Mouse (Mus musculus) adrenal gland, adult 2 months (tissue): ENCODE measurements at regions not wholly inside any gene's neighbourhood (a gene's known extent, or its start where the extent isn't known, plus 50 kb on each side); places are given as distances from the start of the nearest gene placed in this dataset.
"Not testable (repeated sequence)": the region's sequence is repeated elsewhere in the genome, so short reads cannot be mapped to it uniquely, and the experiment has no call there.

Experiments
- DNase-seq: peaks from one replicate; pipeline ENCODE4 v3.0.0; 2021

GRCm38 (mm10) chr1:107677404-107677803 is 87.6 kb downstream of the Serpinb8 start:
- DNase-seq: no peak

DNA sequence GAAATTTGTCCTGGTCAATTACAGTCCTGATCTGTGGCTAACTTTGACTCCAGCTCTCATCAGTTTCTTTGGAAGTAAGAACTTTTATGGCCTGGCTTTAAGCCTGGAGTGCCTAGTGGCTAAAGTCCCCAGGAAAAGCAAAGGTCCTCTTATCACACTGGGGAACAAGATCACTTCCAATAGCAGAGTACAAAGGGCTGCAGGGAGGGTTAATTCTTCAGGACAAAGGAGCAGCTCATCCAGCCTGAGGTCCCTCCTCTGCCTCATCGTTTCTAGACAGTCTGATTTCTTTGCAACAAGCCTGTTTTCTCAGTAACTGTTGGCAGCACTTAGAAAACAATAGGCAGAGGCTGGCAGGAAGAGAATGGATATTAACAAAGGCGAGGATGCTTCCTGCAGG is 107.1 kb downstream of the Serpinb8 start:
- no peak for DNase-seq

DNA sequence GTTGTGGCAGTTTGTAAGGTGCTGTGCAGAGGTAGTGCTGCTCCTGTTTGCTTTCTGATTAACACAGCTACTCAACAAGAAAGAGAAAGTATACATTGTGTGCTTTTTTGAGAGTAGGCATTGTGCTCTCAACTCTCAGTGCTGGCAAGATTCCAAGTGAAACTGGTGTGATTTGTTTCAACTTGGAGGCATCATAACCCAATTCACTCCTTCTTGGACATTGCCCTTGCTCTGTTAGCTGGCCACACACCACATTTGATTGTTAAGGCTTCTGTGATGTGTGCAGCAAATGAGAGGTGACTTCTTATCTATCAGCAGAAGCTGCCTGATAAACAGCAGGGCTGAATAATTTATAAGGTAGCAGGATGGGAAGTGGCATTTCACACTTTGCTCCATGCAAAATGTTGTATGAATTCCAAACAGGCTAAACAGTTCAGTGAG is 116.3 kb downstream of the Serpinb8 start:
- DNase-seq: no peak

GRCm38 (mm10) chr1:107708601-107709000 is 118.8 kb downstream of the Serpinb8 start:
- DNase-seq: no peak

DNA sequence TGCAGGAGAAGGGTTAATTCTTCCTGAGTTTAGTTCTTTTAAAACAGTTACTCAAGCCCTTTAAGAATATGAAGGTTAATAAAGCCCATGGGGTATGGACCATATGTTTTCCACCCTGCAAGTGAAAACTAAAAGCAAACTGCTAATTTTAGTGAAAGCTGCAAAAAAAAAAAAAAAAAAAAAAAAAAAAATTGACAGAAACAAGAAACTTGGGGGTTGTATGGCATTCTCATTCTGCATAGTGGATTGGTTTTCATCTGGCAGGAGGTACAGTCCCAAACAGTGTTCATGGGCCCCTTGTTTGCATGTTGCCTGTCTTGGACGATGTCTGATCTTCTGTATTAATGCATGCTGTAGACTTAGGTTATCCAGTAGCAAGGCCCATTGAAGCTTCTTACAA is 125.1 kb downstream of the Serpinb8 start:
- no peak for DNase-seq

DNA sequence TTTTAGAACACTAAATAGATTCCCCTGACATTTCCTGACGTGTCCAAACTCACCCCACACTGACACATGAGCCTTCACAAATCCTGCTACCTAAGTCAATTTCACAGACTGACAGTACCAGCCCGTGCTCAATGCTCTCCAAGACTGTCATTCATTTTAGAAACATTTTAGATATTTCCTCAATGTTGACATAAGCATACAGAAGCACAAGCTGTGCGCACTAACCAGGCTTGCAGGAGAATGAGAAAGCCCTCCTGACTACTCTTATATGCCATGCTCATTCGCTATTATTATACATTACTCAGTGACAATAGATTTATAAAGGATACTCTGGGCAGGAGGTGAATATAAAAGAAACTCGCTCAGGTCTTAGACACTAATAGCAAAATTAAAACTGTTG is 129.5 kb downstream of the Serpinb8 start:
- DNase-seq: no peak

- DNase-seq: no peak
Observed at GRCm38 (mm10) chr1:107728113-107728839, 138.5 kb downstream of the Serpinb8 start.

GRCm38 (mm10) chr1:107765307-107765706 is 175.5 kb downstream of the Serpinb8 start:
- no peak for DNase-seq

DNA sequence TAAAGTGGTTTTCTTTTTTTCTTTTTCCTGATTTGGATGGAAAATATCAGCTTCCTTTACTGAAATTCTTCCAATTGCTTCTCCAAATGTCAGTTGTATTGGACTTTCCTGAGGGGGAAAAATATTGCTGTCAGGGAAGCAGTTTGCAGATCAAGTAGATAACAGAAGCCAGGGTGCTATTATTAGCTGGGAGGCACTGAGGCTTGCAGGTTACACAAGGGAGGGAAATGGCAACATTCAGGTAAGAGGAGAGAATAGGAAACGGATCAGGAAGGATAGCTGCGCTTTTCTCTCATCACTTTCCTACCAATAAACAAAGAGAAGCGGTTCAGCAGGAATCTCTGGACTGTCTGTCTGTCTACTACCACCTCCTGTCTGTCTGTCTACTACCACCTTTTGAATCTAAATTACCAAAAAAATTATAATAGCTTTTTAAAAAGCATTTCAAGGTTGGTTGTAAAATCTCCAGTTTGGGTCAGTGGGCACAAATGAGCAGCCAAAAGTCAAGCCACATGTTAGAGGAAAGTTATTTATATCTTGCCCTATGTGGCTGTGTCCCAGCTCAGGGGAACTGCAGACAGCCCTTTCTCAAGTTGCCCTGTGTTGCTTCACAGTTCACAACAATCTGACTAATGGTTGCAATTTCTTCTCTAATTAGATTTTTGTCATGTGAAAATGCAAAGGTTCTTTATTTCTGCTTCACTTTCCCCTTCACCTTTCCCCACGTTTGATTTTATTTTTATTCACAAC is 177.6 kb downstream of the Serpinb8 start:
- no peak for DNase-seq

DNA sequence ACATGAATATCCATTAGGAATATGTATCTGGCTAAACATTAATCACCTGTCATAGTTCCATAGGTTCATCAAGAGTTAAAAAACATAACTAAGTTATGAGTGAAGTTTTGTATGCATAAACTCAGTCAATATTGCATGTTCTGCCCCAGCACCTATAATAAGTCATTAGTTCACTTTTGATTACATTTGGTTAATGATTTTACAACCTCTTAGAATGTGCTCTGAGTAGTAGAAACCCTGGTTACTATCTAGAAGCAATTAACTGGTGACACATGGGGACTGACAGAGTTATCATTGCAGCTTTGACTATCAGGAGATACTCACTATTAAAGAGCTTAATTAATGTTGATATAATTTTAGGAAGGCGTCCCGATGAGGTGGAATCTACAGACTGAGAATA is 183.2 kb downstream of the Serpinb8 start:
- DNase-seq: no peak

DNA sequence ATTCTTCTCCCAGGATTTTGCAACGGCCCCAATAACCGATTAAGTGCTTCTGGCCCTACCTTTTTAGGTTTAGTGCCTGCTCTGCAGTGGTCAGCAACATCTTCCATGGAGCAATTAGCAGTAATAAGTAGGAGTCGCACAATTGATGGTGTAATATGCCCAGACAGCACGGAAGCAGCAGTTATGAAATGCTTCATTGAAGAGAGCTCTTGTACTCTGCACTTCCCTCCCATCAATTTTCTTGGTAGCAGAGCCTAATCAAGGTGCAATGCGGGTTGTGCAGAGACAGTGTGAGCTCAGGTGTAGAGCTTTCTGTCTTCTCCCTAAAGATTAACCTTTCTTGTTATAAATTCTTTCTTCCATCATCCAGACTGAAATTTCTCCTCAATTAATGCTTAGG is 193.3 kb downstream of the Serpinb8 start:
- DNase-seq: no peak

DNA sequence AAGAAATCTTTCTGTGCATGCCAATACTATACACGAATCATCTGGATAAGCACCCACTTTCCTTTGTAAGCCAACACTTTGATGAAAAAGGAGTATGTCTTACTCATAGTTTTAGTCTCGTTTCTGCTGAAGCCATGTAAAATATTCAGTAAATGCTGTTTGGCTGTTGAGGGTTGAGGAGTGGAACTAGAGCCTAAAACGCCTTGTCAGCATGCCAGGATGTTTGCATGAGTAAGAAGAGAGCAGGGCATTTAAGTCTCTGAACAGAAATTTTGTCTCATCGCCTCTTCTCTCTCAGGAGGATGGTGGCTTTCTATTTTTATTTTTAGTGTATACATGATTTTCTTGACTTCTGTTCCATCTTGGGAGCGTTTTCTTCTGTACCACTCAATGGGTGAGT is 216.0 kb downstream of the Serpinb8 start:
- no peak for DNase-seq

- not testable (repeated sequence) for DNase-seq
Observed at GRCm38 (mm10) chr1:107807367-107807766, 217.6 kb downstream of the Serpinb8 start.

DNA sequence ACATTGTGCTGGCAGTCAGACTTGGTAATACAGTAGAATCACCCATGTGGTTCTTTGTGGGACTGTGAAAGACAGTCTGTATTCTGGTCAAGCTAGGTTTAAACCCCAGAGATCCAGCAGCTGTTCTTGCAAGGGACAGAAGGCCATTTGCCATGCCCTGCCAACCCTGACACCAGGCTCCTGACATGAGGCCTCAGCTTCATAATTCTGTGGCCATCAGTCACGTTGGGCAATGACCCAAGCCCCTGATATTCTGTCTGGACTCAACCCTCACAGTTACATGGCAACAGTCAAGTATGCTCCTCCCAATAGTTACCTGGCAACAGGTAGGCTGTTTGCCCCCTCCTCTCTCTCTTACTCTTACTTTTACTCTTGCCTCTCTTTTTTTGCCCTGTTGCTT is 221.3 kb downstream of the Serpinb8 start:
- no peak for DNase-seq

DNA sequence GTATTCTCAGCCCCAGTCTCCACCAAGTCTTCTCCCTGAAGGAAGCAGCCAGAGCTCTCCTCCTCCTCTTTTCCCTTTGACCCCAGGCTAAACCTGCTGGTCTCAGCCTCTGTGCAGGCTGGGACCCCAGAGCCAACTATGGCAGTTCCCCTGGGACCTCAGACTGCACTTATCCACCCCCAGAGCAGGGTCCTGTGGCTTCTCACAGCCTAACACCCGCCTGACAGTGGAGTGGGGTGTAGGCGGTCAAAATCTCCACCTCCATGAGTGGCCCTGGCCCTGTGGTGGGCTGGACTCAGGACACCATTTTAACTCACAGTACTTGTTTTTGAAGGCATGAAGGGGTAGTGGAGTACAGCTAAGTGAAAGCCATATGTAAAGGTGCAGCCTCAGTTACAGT is 222.1 kb downstream of the Serpinb8 start:
- no peak for DNase-seq

- no peak for DNase-seq
Observed at GRCm38 (mm10) chr1:107837877-107838276, 248.1 kb downstream of the Serpinb8 start.

DNA sequence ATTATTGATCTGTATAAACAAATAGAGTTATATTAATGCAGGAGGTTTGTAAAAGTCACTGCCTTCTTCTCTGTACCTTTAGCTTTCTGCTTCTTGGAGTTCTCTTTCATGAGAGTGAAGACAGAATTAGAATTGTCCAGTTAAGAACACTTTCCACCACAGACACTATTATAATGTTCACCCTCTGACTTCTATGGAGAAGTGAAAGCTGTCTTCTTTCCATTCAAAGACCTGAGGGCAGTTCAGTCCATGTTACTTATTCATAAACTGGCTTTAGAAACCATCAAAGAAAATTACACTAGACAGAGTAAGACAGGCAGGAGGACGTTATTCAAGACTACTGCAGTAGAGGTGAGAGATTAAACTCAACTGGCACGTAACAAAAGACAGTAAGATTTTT is 262.6 kb downstream of the Serpinb8 start:
- no peak for DNase-seq

GRCm38 (mm10) chr1:107853001-107853400 is 263.2 kb downstream of the Serpinb8 start:
- DNase-seq: no peak

DNA sequence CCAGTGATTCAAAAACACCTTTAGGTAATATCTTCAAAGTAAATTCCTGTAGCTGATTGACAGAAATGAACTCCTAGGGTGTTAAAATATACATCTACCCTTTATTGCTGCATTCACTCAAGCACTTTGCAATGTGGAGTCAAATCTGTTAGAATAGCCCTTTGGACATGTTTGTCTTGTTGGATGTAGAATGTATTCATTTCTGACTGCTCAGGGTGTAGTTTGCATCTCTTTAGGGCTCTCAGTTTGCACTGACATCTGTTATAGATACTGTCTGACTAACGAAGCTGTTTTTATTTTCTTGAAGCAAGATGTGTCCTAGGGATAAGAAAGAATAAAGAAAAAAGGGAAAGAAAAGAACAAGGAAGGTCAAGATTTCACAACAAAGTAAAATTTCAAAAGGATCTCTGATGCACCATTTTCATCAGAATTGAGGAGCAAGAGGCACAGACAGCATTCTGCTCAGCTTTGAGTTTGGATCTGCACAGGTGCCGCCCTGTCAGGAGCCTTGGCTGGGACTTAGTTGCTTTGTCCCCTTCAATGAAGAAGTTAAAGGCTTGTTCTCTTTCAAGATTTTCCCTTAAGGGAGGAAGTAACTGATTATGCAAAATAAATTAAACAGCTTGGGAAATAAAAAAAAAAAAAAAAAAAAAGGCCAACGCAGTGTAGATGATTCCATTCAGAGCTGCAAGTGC is 308.1 kb downstream of the Serpinb8 start:
- DNase-seq: no peak

- no peak for DNase-seq
Observed at GRCm38 (mm10) chr1:107899261-107899660, 309.5 kb downstream of the Serpinb8 start.

- DNase-seq: no peak
Observed at GRCm38 (mm10) chr1:107900449-107900848, 310.6 kb downstream of the Serpinb8 start.

DNA sequence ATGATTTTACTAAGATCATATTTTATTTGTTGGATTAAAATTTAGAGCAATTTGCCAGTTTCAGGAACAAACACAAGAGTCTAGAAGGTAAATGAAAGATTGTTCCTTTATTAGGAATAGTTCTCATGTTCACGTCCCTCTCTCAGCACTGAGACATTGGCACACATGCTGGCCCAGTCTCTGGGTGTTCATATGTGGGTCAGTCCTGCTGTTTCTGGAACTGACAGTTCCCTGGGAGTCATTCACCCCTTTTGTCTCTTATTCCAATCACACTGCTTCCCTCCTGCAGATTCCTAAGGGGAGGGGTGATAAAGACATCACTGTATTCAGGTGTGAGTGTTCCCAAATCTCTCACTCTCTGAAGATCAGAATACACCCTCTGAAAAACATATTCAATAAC is 311.1 kb downstream of the Serpinb8 start:
- no peak for DNase-seq
